Mouse (Mus musculus): ENCODE measurements around the gene Rad9b. TPM values are rescaled to one million over a fixed set of nuclear protein-coding genes. Genes with fewer than 3 reads are reported as not detected.

Gene Rad9b
- polyA plus RNA-seq, 1 experiment from 2014 or later: 9.1 TPM

DNA sequence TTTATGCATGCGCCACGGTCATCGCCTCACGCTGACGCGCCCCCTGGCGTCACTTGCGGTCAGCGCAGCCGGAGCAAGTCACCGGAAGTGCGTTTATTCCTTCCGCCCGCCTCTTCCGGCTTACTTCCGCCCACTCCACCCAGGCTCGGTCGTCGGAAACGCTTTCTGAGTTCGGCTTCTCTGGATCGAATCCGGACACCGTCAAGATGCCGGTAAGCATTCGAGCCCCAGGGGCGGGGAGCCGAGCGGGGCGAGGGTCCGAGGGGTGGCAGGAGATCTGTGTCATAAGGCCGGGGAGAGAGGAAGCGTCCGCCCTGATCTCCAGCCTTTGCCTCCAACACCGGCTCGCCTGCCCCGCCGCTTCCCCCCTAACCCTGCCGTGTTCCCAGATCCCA is 37.8 kb upstream of the Rad9b start, which contains the start of gene Arpc3:
Gene Arpc3, plus strand, starts transcription at position 93 of the 395 bp plus-strand sequence.
- peak within 1 kb of the TSS; percentile 87 for H3K4me3 ChIP-seq
- peak; percentile 90 for ATAC-seq (ENCODE audit: insufficient number of reproducible peaks, low FRiP score)
- peak within 1 kb of the TSS; percentile 84 for H3K4me2 ChIP-seq
- peaks cover 13% of the 10 kb centered on the region for H3K4me1 ChIP-seq (replicated peaks)
- peaks cover 16% of the 10 kb centered on the region for H3K36me3 ChIP-seq
- peak within 1 kb of the TSS; percentile 87 for H3K9ac ChIP-seq
- under 1% methylated on average over 39 of the region's 39 CpGs for WGBS
- H3K9me3 ChIP-seq (replicated peaks): no peaks in the 10 kb centered on the region
- no peaks in the 10 kb centered on the region for H3K27me3 ChIP-seq (replicated peaks)
- H3K27ac ChIP-seq (ENCODE audit: poor library complexity, severe bottlenecking): peak within 1 kb of the TSS; percentile 48

DNA sequence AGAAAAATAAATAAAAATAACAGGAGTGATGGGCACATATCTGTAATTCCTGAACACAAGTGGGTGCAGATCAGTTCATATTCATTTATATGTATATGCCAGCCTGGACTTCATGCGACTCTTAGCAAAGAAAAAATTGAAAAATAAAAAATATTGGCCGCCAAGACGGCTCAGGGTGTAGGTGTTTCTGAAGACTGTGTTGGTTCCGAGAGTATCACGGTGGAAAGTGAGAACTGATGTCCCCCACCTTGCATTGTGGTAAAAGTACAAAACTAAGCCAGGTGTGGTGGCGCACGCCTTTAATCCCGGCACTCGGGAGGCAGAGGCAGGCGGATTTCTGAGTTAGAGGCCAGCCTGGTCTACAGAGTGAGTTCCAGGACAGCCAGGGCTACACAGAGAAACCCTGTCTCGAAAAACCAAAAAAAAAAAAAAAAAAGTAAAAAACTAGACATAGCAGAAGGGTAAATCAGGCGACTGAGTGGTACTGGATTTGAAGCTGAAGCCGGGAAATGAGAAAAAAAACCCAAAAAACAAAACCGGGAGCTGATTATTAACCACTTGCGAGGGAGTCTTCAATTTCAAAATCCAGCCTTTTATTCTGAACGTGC is 37.2 kb upstream of the Rad9b start:
- Histone ChIP-seq H3K36me3 (peaks cover 12% of the 10 kb centered on the region), H3K9me3 (replicated peaks) (no peaks in the 10 kb centered on the region), H3K27me3 (replicated peaks) (no peaks in the 10 kb centered on the region), H3K4me1 (replicated peaks) (peaks cover 9% of the 10 kb centered on the region), H3K4me2 (peak overlapping the region; percentile 84; the same call in 1 of the 2 replicates), H3K9ac (no peak overlapping the region), H3K27ac (ENCODE audit: poor library complexity, severe bottlenecking) (no peak overlapping the region), H3K4me3 (peak overlapping the region; percentile 87; the same call in 1 of the 2 replicates)
- WGBS: 50% methylated on average over 16 of the region's 16 CpGs
- ATAC-seq (ENCODE audit: insufficient number of reproducible peaks, low FRiP score): no peak

DNA sequence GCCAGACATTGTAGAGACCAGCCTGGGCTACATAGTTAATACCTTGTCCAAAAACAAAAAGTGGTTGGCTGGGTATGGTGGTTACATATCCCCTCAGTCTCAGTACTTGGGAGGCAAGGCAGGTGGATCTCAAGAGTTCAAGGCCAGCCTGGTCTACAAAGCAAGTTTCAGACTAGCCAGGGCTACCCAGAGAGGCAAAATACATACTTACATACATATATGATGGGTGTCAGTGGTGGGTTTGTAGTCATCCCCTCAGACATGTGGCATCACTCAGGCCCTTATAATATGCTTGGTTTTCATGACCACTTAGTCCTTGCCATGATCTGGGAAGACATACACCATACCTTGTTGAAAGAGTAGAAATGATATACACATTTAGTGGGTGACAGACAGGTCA is 36.6 kb upstream of the Rad9b start:
- Histone ChIP-seq H3K4me3 (no peak overlapping the region), H3K9ac (no peak overlapping the region), H3K4me1 (replicated peaks) (peaks cover 9% of the 10 kb centered on the region), H3K9me3 (replicated peaks) (no peaks in the 10 kb centered on the region), H3K36me3 (peaks cover 12% of the 10 kb centered on the region), H3K4me2 (no peak overlapping the region), H3K27ac (ENCODE audit: poor library complexity, severe bottlenecking) (no peak overlapping the region), H3K27me3 (replicated peaks) (no peaks in the 10 kb centered on the region)
- ATAC-seq (ENCODE audit: insufficient number of reproducible peaks, low FRiP score): no peak

DNA sequence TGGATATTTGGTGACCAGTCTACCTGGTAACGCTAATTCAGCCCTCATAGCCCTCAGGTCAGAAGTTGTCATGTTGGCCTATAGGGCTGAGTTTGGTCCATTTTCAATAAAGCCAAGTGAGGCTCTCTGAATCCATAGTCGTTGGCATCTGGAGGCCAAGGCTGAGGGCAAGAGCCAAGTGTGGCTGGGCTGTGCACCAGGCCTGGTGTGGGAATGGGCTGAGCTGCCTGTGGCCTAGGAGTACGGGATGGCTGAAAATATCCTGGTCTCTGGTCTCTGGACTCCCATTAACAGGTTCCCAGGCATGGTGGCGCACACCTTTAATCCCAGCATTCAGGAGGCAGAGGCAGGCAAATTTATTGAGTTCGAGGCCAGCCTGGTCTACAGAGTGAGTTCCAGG is 36.0 kb upstream of the Rad9b start:
- 84% methylated on average over 5 of the region's 5 CpGs for WGBS
- Histone ChIP-seq H3K9me3 (replicated peaks) (no peaks in the 10 kb centered on the region), H3K27me3 (replicated peaks) (no peaks in the 10 kb centered on the region), H3K9ac (no peak overlapping the region), H3K36me3 (peaks cover 8% of the 10 kb centered on the region), H3K4me2 (no peak overlapping the region), H3K4me1 (replicated peaks) (peaks cover 9% of the 10 kb centered on the region), H3K4me3 (no peak overlapping the region), H3K27ac (ENCODE audit: poor library complexity, severe bottlenecking) (no peak overlapping the region)
- ATAC-seq (ENCODE audit: insufficient number of reproducible peaks, low FRiP score): no peak

DNA sequence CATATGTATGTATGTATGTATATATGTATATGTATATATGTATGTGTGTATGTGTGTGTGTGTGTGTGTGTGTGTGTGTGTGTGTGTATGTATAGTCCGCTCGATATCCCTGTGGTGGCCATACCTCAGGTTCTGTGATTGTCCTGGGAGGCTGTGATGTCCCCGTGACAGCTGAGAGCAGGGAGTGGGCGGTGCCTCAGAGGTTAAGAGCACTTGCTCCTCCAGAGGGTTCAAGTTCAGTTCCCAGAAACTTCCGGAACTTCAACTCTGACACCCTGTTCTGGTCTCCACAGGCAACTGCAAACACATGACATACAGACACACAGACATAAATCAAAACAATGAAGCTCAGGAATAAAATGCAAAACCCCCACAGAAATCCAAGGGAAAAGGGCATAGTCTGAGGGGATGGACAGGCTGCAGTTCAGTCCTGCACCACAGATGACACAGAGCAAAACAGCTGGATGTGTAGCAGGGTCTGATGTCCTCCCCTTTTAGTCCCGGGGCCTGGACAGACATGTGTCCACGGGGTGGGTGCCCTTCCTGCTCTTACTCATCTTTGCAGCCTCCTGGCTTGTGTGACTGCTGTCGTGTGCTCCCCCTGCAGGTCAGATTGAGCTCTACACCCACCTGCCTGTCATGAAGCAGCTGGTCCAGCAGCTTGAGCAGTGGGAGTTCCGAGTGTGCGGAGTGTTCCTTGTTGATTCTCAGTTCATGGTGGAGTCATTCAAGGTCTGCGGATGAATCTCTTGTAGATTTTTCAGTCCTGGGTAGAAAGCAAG is 25.5 kb upstream of the Rad9b start:
- peaks cover 56% of the 10 kb centered on the region for H3K36me3 ChIP-seq
- no peak overlapping the region for H3K9ac ChIP-seq
- 57% methylated on average over 11 of the region's 11 CpGs for WGBS
- H3K4me3 ChIP-seq: no peak overlapping the region
- no peak overlapping the region for H3K27ac ChIP-seq (ENCODE audit: poor library complexity, severe bottlenecking)
- no peak overlapping the region for H3K4me2 ChIP-seq
- H3K9me3 ChIP-seq (replicated peaks): no peaks in the 10 kb centered on the region
- peaks cover 4% of the 10 kb centered on the region; the same call in 1 of the 2 replicates for H3K4me1 ChIP-seq (replicated peaks)
- ATAC-seq (ENCODE audit: insufficient number of reproducible peaks, low FRiP score): peak; percentile 53; the same call in 1 of the 2 replicates
- H3K27me3 ChIP-seq (replicated peaks): no peaks in the 10 kb centered on the region

DNA sequence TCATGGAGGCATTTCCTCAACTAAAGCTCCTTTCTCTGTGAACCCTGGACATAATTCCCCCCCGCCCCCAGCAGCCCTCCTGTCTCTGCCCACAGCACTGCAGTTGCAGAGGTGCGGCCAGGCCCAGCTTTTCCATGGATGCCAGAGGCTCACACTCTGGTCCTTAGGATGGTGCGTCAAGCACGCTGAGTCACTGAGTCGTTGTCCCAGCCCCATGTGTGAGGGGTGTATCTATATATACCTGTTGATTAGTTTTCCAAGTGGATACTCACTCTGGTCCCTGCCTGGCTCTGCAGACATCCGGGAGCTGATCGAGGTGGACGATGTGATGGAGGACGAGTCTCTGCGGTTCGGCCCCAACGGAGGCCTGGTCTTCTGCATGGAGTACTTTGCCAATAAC is 24.1 kb upstream of the Rad9b start:
- no peak overlapping the region for H3K4me2 ChIP-seq
- H3K27me3 ChIP-seq (replicated peaks): no peaks in the 10 kb centered on the region
- no peak overlapping the region for H3K9ac ChIP-seq
- ATAC-seq (ENCODE audit: insufficient number of reproducible peaks, low FRiP score): no peak
- H3K4me3 ChIP-seq: no peak overlapping the region
- H3K4me1 ChIP-seq (replicated peaks): peaks cover 8% of the 10 kb centered on the region
- 87% methylated on average over 12 of the region's 12 CpGs for WGBS
- H3K36me3 ChIP-seq: peaks cover 59% of the 10 kb centered on the region
- no peaks in the 10 kb centered on the region for H3K9me3 ChIP-seq (replicated peaks)
- H3K27ac ChIP-seq (ENCODE audit: poor library complexity, severe bottlenecking): no peak overlapping the region

DNA sequence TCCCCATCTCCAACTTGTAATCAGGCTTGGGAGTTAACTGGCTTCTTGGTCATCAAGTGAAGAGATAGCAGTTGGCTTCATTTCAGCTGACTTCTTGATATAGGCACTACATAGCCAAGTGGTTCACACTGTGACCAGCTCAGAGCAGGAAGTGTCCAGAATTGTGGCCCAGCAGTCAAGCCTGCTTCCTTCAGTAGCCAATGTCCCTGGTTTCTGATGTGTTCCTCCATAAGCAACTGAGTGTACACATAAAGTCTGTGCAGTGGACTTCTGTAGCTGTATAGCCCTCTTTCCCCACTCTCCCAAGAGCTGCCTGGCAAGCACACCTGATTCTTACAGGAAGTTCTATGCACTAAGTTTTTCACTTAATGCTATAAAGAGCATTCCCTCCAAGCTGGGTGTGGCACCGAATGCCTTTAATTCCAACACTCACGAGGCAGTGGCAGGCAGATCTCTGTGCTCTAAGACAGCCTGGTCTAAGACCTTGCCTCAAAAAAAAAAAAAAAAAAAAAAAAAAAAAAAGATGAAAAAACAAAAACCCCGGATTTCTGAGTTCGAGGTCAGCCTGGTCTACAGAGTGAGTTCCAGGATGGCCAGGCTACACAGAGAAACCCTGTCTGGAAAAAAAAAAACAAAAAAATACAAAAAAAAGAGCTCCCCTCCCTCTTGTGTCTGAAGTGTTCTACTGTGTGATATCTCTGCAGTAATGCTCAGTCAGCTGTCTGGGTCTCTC is 23.2 kb upstream of the Rad9b start:
- no peak overlapping the region for H3K9ac ChIP-seq
- H3K9me3 ChIP-seq (replicated peaks): no peaks in the 10 kb centered on the region
- 83% methylated on average over 4 of the region's 4 CpGs for WGBS
- no peak overlapping the region for H3K4me2 ChIP-seq
- H3K27me3 ChIP-seq (replicated peaks): no peaks in the 10 kb centered on the region
- ATAC-seq (ENCODE audit: insufficient number of reproducible peaks, low FRiP score): no peak
- peaks cover 12% of the 10 kb centered on the region for H3K4me1 ChIP-seq (replicated peaks)
- no peak overlapping the region for H3K27ac ChIP-seq (ENCODE audit: poor library complexity, severe bottlenecking)
- H3K36me3 ChIP-seq: peaks cover 53% of the 10 kb centered on the region
- H3K4me3 ChIP-seq: no peak overlapping the region

DNA sequence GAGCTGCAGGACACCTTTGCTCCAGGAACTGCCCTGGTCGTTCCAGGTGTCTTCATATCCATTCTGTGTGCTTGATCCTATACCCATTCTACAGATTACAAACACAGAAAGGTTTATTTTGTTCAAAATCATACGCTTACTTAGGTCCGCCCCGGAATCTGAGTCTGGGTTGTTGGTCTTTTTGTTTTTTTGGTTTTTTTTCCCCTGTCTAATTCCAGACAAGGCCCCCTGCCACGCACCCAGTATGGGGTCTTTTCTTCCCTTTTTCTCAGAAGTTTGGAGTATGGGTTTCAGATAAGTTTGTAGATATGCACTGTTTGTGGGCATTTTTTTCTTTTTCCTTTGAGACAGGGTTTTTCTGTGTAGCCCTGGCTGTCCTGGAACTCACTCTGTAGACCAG is 18.8 kb upstream of the Rad9b start:
- Histone ChIP-seq H3K27ac (ENCODE audit: poor library complexity, severe bottlenecking) (peak overlapping the region; percentile 87), H3K36me3 (peaks cover 31% of the 10 kb centered on the region), H3K4me3 (peak overlapping the region; percentile 84), H3K4me1 (replicated peaks) (peaks cover 12% of the 10 kb centered on the region), H3K27me3 (replicated peaks) (no peaks in the 10 kb centered on the region), H3K4me2 (peak overlapping the region; percentile 79), H3K9me3 (replicated peaks) (no peaks in the 10 kb centered on the region), H3K9ac (peak overlapping the region; percentile 87)
- no peak for ATAC-seq (ENCODE audit: insufficient number of reproducible peaks, low FRiP score)
- 5% methylated on average over 5 of the region's 5 CpGs for WGBS

DNA sequence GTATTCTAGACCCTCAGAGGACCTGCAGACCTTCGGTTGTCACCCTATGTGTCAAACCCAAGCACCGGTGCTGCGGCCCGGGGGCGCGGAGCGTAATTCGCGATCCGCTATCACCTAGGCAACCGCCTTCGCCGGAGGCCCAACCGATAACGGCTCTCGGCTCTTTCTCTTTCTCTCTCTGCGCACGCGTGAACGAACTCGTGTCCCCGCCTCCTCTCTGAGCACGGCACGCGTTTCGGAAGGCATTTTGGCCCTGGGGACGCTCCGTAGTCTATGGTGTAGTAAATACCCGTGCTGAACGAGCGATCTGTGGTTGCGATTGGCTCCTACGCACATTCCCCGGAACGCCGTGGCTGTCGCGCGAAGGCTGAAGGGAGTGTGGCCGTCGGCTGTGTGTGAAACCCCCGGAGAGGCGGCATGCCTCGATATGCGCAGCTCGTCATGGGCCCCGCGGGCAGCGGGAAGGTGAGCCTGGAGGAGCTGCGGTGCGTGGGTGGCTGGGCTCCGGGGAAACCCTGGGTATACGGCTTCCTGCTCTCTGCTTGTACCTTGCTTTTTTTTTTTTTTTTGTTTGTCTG is 18.2 kb upstream of the Rad9b start, which contains the start of gene Fam216a:
Gene Fam216a, minus strand, starts transcription at position 173 of the 578 bp plus-strand sequence.
- peaks cover 36% of the 10 kb centered on the region for H3K36me3 ChIP-seq
- ATAC-seq (ENCODE audit: insufficient number of reproducible peaks, low FRiP score): peak; percentile 94
- no peaks in the 10 kb centered on the region for H3K9me3 ChIP-seq (replicated peaks)
- peak within 1 kb of the TSS; percentile 87 for H3K9ac ChIP-seq
- H3K4me2 ChIP-seq: peak within 1 kb of the TSS; percentile 79
- WGBS: under 1% methylated on average over 53 of the region's 53 CpGs
- peak within 1 kb of the TSS; percentile 84 for H3K4me3 ChIP-seq
- H3K27ac ChIP-seq (ENCODE audit: poor library complexity, severe bottlenecking): peak within 1 kb of the TSS; percentile 96
- H3K27me3 ChIP-seq (replicated peaks): no peaks in the 10 kb centered on the region
- H3K4me1 ChIP-seq (replicated peaks): peaks cover 12% of the 10 kb centered on the region

DNA sequence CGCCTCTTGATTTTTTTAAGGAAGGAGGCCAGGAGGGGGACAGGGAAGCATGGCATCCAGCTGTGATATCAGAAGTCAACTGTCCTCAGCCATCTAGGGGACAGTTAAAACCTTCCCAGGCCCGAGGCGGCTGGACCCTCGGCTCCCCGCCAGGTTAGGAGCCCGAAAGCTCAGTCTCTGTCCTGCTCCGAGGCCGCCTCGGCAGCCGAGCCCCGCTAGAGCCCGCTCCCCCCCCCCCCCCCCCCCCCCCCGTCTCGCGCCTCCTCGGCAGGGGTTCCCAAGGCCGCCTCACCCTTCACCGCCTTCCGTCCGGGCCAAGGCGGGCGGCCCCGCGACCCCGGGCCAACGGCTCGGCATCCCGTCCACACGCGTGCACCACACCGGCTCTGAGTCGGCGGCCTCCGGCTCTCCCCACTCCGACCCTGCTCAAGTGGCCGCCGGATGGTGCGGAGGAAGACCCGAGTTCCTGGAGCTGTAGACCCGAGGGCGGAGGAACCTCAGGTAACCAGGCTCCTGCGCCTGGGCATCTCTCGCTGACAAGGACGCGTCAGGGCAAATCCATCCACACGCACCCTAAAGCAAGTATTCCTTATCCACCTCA is 17.7 kb upstream of the Rad9b start, which contains the start of gene Gpn3:
Gene Gpn3, plus strand, starts transcription at position 286 of the 601 bp plus-strand sequence.
- Histone ChIP-seq H3K9me3 (replicated peaks) (no peaks in the 10 kb centered on the region), H3K4me3 (peak within 1 kb of the TSS; percentile 84), H3K36me3 (peaks cover 36% of the 10 kb centered on the region), H3K9ac (peak within 1 kb of the TSS; percentile 87), H3K27me3 (replicated peaks) (no peaks in the 10 kb centered on the region), H3K27ac (ENCODE audit: poor library complexity, severe bottlenecking) (peak within 1 kb of the TSS; percentile 96), H3K4me1 (replicated peaks) (peaks cover 8% of the 10 kb centered on the region), H3K4me2 (peak within 1 kb of the TSS; percentile 79)
- ATAC-seq (ENCODE audit: insufficient number of reproducible peaks, low FRiP score): peak; percentile 78
- WGBS: under 1% methylated on average over 34 of the region's 46 CpGs

All from heart, embryonic 12.5 days (tissue).